Mouse (Mus musculus): ENCODE measurements around the gene Slc2a13. TPM values are rescaled to one million over a fixed set of nuclear protein-coding genes. Genes with fewer than 3 reads are reported as not detected.

The Slc2a13 gene
- polyA plus RNA-seq, 1 experiment from 2014 or later, result 2.2 TPM

GRCm38 (mm10) chr15:91425426-91425825, 147.6 kb downstream of the Slc2a13 start:
- no peak overlapping the region for H3K4me3 ChIP-seq
- no peak for ATAC-seq (ENCODE audit: low FRiP score, low read depth)
- WGBS, result 87% methylated on average over 6 of the region's 6 CpGs
- no peak overlapping the region for H3K9ac ChIP-seq
- no peaks in the 10 kb centered on the region for H3K4me1 ChIP-seq
- H3K36me3 ChIP-seq, result no peaks in the 10 kb centered on the region
- no peaks in the 10 kb centered on the region for H3K27me3 ChIP-seq
- H3K27ac ChIP-seq, result no peak overlapping the region
- H3K9me3 ChIP-seq, result no peaks in the 10 kb centered on the region
- H3K4me2 ChIP-seq (replicated peaks), result no peak overlapping the region

DNA sequence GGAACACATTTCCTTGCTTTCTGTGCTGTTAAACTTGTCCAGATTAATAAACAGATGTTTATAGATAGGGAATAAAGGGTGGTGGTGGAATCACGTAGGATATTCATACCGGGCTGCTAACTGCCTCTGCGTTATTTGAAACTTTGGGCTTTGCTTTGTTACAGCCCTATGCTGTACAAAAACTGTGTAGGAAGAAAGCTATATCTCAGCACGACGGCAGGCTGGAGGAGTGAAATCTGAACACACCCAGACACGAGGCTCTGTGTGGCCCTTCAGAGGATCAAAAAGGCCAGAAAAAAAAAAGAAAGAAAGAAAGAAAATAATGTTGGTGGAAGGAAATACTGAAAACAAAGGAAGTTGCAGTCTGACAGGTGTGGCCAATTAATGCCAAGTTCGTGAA, 166.1 kb downstream of the Slc2a13 start:
- Histone ChIP-seq H3K9ac (no peak overlapping the region), H3K4me3 (no peak overlapping the region), H3K4me1 (no peaks in the 10 kb centered on the region; the same call in 1 of the 2 replicates), H3K9me3 (no peaks in the 10 kb centered on the region), H3K27ac (no peak overlapping the region), H3K27me3 (no peaks in the 10 kb centered on the region), H3K4me2 (replicated peaks) (no peak overlapping the region), H3K36me3 (no peaks in the 10 kb centered on the region)
- 38% methylated on average over 7 of the region's 7 CpGs for WGBS
- no peak for ATAC-seq (ENCODE audit: low FRiP score, low read depth)

GRCm38 (mm10) chr15:91395165-91395564, 177.9 kb downstream of the Slc2a13 start:
- Histone ChIP-seq H3K9ac (no peak overlapping the region), H3K9me3 (no peaks in the 10 kb centered on the region), H3K36me3 (no peaks in the 10 kb centered on the region), H3K4me2 (replicated peaks) (no peak overlapping the region), H3K27ac (no peak overlapping the region), H3K4me1 (no peaks in the 10 kb centered on the region), H3K27me3 (no peaks in the 10 kb centered on the region), H3K4me3 (no peak overlapping the region)
- ATAC-seq (ENCODE audit: low FRiP score, low read depth), result no peak
- 84% methylated on average over 4 of the region's 4 CpGs for WGBS

DNA sequence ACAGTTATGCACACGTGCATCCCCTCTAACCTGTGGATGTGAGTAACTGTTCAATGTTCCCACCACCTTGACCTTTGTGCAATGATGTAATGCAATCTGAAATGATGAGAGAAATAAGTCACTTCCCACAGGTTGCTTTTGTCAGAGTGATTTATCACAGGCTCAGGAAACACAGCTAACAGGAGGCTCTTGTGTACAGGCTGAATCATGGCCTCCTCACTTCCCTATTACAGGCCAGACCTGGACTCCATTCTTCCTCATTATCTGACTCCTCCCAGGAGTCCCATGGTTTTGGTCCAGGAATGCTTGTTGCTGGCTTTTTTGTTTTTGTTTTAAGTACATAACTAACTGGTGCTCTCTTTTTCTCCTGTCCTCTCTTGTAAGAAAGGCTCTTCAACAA, 189.4 kb downstream of the Slc2a13 start:
- H3K4me1 ChIP-seq, result no peaks in the 10 kb centered on the region
- no peaks in the 10 kb centered on the region for H3K27me3 ChIP-seq
- no peak overlapping the region for H3K27ac ChIP-seq
- H3K9me3 ChIP-seq, result no peaks in the 10 kb centered on the region
- no peak overlapping the region for H3K4me2 ChIP-seq (replicated peaks)
- H3K4me3 ChIP-seq, result no peak overlapping the region
- no peaks in the 10 kb centered on the region for H3K36me3 ChIP-seq
- no peak overlapping the region for H3K9ac ChIP-seq
- WGBS, result 67% methylated on average over 1 of the region's 1 CpGs
- ATAC-seq (ENCODE audit: low FRiP score, low read depth), result no peak

DNA sequence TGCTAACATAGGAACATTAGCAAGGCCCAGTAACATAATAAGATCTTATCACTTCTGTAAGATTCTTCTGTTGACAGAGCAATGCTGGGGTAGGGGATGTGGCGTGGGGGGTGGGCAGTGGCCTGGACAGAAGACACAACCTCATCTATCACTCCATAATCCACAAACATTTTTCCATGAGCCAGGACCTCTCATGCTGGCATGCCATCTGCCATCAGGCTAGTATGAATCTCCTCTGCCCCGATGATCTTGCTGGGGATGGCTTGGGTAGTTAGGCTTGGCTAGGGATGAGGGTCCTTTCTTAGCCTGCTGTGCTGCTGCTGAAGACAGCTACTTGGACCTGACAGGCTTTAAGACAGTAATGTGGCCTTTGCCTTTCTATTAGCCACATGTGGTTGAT, 190.5 kb downstream of the Slc2a13 start:
- no peak overlapping the region for H3K4me3 ChIP-seq
- ATAC-seq (ENCODE audit: low FRiP score, low read depth), result no peak
- no peaks in the 10 kb centered on the region for H3K27me3 ChIP-seq
- H3K27ac ChIP-seq, result no peak overlapping the region
- WGBS, result 91% methylated on average over 2 of the region's 2 CpGs
- no peak overlapping the region for H3K4me2 ChIP-seq (replicated peaks)
- H3K9ac ChIP-seq, result no peak overlapping the region
- no peaks in the 10 kb centered on the region for H3K36me3 ChIP-seq
- no peaks in the 10 kb centered on the region for H3K4me1 ChIP-seq
- H3K9me3 ChIP-seq, result no peaks in the 10 kb centered on the region

DNA sequence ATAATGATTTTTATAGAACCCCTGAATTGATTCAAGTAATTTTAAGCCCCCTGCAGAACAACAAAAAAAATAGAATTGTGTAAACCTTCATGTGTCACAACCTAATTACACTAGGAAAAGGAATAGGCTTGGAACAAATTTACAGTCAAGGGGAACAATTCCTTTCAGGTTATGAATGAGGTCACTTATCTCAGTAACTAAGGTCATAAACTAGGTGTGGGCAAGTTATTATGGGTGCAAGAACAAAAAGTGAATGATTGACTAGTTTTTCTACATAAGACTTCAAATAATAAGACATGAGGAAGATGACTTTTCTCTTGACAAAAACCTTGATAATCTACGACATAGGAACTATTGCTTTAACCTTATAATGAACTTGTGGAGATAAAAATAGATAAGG, 191.2 kb downstream of the Slc2a13 start:
- no peak overlapping the region for H3K27ac ChIP-seq
- H3K27me3 ChIP-seq, result no peaks in the 10 kb centered on the region
- no peak overlapping the region for H3K4me2 ChIP-seq (replicated peaks)
- no peak overlapping the region for H3K4me3 ChIP-seq
- H3K36me3 ChIP-seq, result no peaks in the 10 kb centered on the region
- no peak overlapping the region for H3K9ac ChIP-seq
- WGBS, result 96% methylated on average over 1 of the region's 1 CpGs
- H3K9me3 ChIP-seq, result no peaks in the 10 kb centered on the region
- no peaks in the 10 kb centered on the region for H3K4me1 ChIP-seq
- no peak for ATAC-seq (ENCODE audit: low FRiP score, low read depth)

- ATAC-seq (ENCODE audit: low FRiP score, low read depth), result no peak
- H3K9me3 ChIP-seq, result no peaks in the 10 kb centered on the region
- H3K4me2 ChIP-seq (replicated peaks), result no peak overlapping the region
- no peak overlapping the region for H3K4me3 ChIP-seq
- H3K4me1 ChIP-seq, result peaks cover 4% of the 10 kb centered on the region; the same call in 1 of the 2 replicates
- H3K36me3 ChIP-seq, result no peaks in the 10 kb centered on the region
- no peaks in the 10 kb centered on the region for H3K27me3 ChIP-seq
- no peak overlapping the region for H3K27ac ChIP-seq
- 37% methylated on average over 8 of the region's 8 CpGs for WGBS
- H3K9ac ChIP-seq, result no peak overlapping the region
Observed at GRCm38 (mm10) chr15:91378751-91379325, 194.2 kb downstream of the Slc2a13 start.

DNA sequence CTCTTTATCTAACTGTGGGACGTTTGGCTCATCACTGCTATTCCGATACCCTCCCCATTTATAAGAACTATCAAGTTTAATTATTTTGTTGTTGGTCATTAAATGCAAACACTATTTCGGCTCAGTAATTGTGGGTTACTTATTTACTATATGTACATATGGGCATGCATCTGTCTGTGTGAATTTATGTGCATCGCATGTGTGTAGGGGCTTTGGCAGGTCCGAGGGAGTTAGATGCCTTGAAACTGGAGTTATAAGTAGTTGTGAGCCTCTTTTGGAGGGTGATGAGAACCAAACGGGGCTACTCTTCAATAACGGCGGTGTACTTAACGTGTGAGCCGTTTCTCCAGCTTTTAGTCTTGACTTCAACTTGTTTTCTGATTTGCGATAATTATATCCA, 195.5 kb downstream of the Slc2a13 start:
- Histone ChIP-seq H3K4me3 (no peak overlapping the region), H3K4me2 (replicated peaks) (no peak overlapping the region), H3K4me1 (peaks cover 12% of the 10 kb centered on the region), H3K36me3 (no peaks in the 10 kb centered on the region), H3K9ac (no peak overlapping the region), H3K27me3 (no peaks in the 10 kb centered on the region), H3K9me3 (no peaks in the 10 kb centered on the region), H3K27ac (no peak overlapping the region)
- WGBS, result 84% methylated on average over 11 of the region's 11 CpGs
- no peak for ATAC-seq (ENCODE audit: low FRiP score, low read depth)

GRCm38 (mm10) chr15:91377105-91377504, 196.0 kb downstream of the Slc2a13 start:
- no peak overlapping the region for H3K9ac ChIP-seq
- ATAC-seq (ENCODE audit: low FRiP score, low read depth), result no peak
- H3K4me3 ChIP-seq, result no peak overlapping the region
- no peaks in the 10 kb centered on the region for H3K27me3 ChIP-seq
- H3K27ac ChIP-seq, result no peak overlapping the region
- H3K36me3 ChIP-seq, result no peaks in the 10 kb centered on the region
- no peaks in the 10 kb centered on the region for H3K9me3 ChIP-seq
- H3K4me1 ChIP-seq, result peaks cover 17% of the 10 kb centered on the region
- no peak overlapping the region for H3K4me2 ChIP-seq (replicated peaks)
- 64% methylated on average over 11 of the region's 11 CpGs for WGBS

DNA sequence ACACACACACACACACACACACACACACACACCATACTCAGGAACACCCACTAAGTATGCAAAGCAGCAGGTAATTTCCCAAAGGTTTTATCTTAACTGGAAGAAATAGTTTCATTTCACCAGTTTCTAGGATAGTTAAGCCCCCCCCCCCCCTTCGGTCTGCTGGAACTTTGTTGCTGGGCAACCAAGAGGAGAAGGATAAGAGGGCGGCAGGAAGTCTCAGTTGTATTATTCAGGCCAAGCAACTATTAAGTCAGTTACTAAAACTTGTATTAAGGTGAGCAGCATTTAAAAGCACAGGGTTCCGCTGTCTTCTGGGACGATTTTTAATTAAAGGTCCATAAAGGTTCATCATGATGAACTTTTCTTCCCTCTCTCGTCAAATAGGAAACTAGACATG, 198.6 kb downstream of the Slc2a13 start:
- no peak overlapping the region for H3K9ac ChIP-seq
- no peak overlapping the region for H3K4me2 ChIP-seq (replicated peaks)
- no peaks in the 10 kb centered on the region for H3K27me3 ChIP-seq
- no peaks in the 10 kb centered on the region for H3K9me3 ChIP-seq
- no peaks in the 10 kb centered on the region for H3K36me3 ChIP-seq
- peaks cover 29% of the 10 kb centered on the region for H3K4me1 ChIP-seq
- no peak overlapping the region for H3K4me3 ChIP-seq
- WGBS, result 64% methylated on average over 5 of the region's 5 CpGs
- H3K27ac ChIP-seq, result no peak overlapping the region
- ATAC-seq (ENCODE audit: low FRiP score, low read depth), result no peak

GRCm38 (mm10) chr15:91373203-91373584, 199.9 kb downstream of the Slc2a13 start:
- Histone ChIP-seq H3K4me3 (no peak overlapping the region), H3K4me1 (peaks cover 29% of the 10 kb centered on the region), H3K27me3 (no peaks in the 10 kb centered on the region), H3K9ac (no peak overlapping the region), H3K9me3 (no peaks in the 10 kb centered on the region), H3K27ac (peak overlapping the region; percentile 28; the same call in 1 of the 2 replicates), H3K4me2 (replicated peaks) (peak overlapping the region; percentile 14; the same call in 1 of the 2 replicates), H3K36me3 (no peaks in the 10 kb centered on the region)
- WGBS, result 44% methylated on average over 7 of the region's 7 CpGs
- ATAC-seq (ENCODE audit: low FRiP score, low read depth), result 0 out of 2 replicates have a peak, but pooled peaks have one; percentile 38

DNA sequence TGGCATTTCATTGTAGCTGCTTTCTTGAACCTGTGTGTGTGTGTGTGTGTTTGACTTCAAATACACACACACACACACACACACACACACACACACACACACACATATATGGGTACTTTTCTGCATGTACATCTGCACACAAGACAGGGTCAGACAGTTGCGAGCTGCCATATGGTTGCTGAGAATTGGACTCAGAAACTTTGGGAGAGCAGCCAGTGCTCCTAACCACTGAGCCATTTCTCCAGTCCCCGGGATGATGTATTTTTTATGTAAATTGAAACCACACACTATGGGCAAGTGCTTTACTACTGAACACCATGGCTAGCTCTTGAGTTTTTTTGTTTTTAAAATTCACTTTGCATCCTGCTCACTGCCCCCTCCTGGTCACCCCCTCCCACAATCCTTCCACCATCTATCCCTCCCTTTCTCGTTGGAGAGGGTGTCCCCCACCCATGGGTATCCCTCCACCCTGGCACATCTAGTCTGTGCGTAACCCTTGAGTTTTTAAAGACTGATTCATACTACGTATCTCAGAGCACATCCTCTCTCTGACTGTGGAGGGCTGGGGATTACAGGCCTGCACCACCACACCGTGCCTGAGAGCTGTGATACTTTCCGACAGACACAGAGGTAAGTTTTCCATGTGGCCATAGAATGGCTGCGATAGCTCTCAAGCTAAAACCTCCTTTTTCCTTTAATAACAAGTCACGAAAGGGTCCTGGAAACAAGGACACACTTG, 200.4 kb downstream of the Slc2a13 start:
- Histone ChIP-seq H3K9me3 (no peaks in the 10 kb centered on the region), H3K27me3 (no peaks in the 10 kb centered on the region), H3K36me3 (no peaks in the 10 kb centered on the region), H3K4me1 (peaks cover 29% of the 10 kb centered on the region), H3K4me2 (replicated peaks) (peak overlapping the region; percentile 14; the same call in 1 of the 2 replicates), H3K9ac (no peak overlapping the region), H3K4me3 (no peak overlapping the region), H3K27ac (peak overlapping the region; percentile 28; the same call in 1 of the 2 replicates)
- peak; percentile 21; the same call in 1 of the 2 replicates for ATAC-seq (ENCODE audit: low FRiP score, low read depth)
- WGBS, result 59% methylated on average over 9 of the region's 9 CpGs

All from limb, embryonic 13.5 days (tissue).